Mouse (Mus musculus): ENCODE data around the gene Hells.

DNA sequence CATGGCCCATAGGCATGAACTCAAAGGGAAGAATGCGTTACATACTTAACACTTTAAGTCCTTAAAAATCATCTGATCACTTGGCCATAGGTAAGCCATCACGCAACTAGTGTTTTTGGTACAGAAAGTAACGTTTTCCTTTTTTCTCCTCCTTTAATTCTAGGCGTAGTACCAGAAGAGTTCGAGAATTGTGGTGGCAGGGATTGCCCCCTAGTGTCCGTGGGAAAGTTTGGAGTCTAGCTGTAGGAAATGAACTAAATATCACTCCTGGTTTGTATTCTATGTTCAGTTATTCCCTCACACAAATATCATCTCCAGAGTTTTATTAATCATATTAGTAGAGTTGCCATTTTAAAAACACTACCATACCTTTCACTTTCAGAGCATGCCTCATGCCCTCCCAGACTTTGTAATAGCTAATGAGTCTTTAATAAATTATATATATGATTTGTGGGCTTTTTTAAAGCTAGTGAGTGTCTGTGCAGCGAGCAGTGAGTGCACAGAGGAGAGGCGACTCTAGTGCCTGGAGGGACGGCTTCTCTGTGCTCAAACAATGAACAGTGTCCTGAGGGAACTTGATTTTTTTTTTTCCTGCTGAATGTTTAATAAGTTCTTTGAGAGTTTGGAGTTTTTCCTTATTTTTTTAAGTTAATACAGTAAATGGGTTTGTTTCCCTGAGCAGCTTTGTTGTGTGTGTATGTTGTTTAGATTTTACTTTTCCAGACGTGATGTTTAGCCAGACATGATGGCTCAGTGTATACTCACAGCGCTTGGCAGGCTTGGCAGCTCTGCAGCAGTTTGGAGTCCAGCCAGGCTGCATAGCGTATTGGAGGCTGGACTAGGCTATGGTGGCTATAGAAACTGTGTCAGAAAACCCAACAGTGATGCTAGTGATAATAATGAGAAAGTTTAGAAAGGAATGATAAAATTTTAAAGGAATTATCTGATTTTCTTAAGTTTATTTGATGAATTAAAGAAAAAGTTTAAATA, 29.3 kb upstream of the Hells start:
- TF ChIP-seq POLR2A (IDR thresholded peaks at IDR 0.05; ENCODE audit: borderline replicate concordance, insufficient read depth, low read length) (no peak), CTCF (IDR thresholded peaks at IDR 0.05; ENCODE audit: borderline replicate concordance, insufficient read depth, low read depth, low read length) (no peak)

Measured in cerebellum, adult 2 months (tissue).